Mouse (Mus musculus) embryonic fibroblast, embryonic 13.5 days (primary cell): ENCODE measurements around the gene Sf3b3. TPM values are rescaled to one million over a fixed set of nuclear protein-coding genes. Genes with fewer than 3 reads are reported as not detected.

Source experiments
- H3K27ac ChIP-seq: 2 replicates; pipeline ENCODE4 v1.5.1; 2012; ENCODE audit warnings: low read length, control low read depth, inconsistent platforms; ENCODE audit not compliant: insufficient read depth
- H3K4me1 ChIP-seq: 2 replicates; pipeline ENCODE4 v1.6.1; 2011; ENCODE audit warnings: low read length; ENCODE audit not compliant: control insufficient read depth, insufficient read depth
- H3K4me3 ChIP-seq: 2 replicates; pipeline ENCODE4 v1.5.1; 2011; ENCODE audit warnings: mild to moderate bottlenecking, control low read depth, low read length; ENCODE audit not compliant: insufficient read depth
- CTCF ChIP-seq: IDR thresholded peaks from 2 replicates; pipeline ENCODE4 v1.5.1; 2011; ENCODE audit warnings: mild to moderate bottlenecking, control low read depth, low read length, moderate library complexity, borderline replicate concordance; ENCODE audit not compliant: insufficient read depth
- POLR2A ChIP-seq: IDR thresholded peaks from 2 replicates; pipeline ENCODE4 v1.6.1; 2011; ENCODE audit warnings: low read depth, mild to moderate bottlenecking, control low read depth, low read length, moderate library complexity
- polyA plus RNA-seq: library from polyadenylated mRNA; stranded (reverse); fragments of >200 nt; gene quantifications from 2 replicates; pipeline ENCODE4 v1.2.4, GENCODE M21; 2011; ENCODE audit warnings: low read depth; ENCODE audit not compliant: missing spikeins, insufficient read length

The Sf3b3 gene
- polyA plus RNA-seq, 1 experiment, result 124 TPM

- Histone ChIP-seq H3K4me1 (peaks cover 9% of the 10 kb centered on the region), H3K27ac (no peak overlapping the region), H3K4me3 (no peak overlapping the region)
- peak; percentile 3; the same call in 1 of the 2 replicates for TF ChIP-seq CTCF
- no peak for TF ChIP-seq POLR2A
These were observed 70.3 kb downstream of the Sf3b3 start for GRCm38 (mm10) chr8:110776335-110776734.

GRCm38 (mm10) chr8:110775721-110776120, 70.9 kb downstream of the Sf3b3 start:
- Histone ChIP-seq H3K4me3 (no peak overlapping the region), H3K4me1 (peaks cover 9% of the 10 kb centered on the region), H3K27ac (no peak overlapping the region)
- TF ChIP-seq CTCF (no peak), POLR2A (no peak)

GRCm38 (mm10) chr8:110775316-110775715, 71.3 kb downstream of the Sf3b3 start:
- TF ChIP-seq POLR2A (no peak), CTCF (no peak)
- no peak overlapping the region for H3K27ac ChIP-seq
- H3K4me3 ChIP-seq, result no peak overlapping the region
- H3K4me1 ChIP-seq, result peaks cover 7% of the 10 kb centered on the region; the same call in 1 of the 2 replicates

GRCm38 (mm10) chr8:110774725-110775124, 71.9 kb downstream of the Sf3b3 start:
- Histone ChIP-seq H3K4me3 (no peak overlapping the region), H3K27ac (no peak overlapping the region)
- no peak for TF ChIP-seq POLR2A
- TF ChIP-seq CTCF, result no peak

GRCm38 (mm10) chr8:110774047-110774446, 72.5 kb downstream of the Sf3b3 start:
- Histone ChIP-seq H3K27ac (no peak overlapping the region), H3K4me3 (no peak overlapping the region)
- TF ChIP-seq POLR2A, result no peak
- no peak for TF ChIP-seq CTCF

More at GRCm38 (mm10) chr8:110774725-110775124, 71.9 kb downstream of the Sf3b3 start:
- H3K4me1 ChIP-seq, result peaks cover 6% of the 10 kb centered on the region; the same call in 1 of the 2 replicates

GRCm38 (mm10) chr8:110772452-110772851, 74.1 kb downstream of the Sf3b3 start:
- Histone ChIP-seq H3K27ac (no peak overlapping the region), H3K4me3 (no peak overlapping the region), H3K4me1 (peaks cover 4% of the 10 kb centered on the region; the same call in 1 of the 2 replicates)
- TF ChIP-seq POLR2A (no peak), CTCF (no peak)

More at GRCm38 (mm10) chr8:110774047-110774446, 72.5 kb downstream of the Sf3b3 start:
- H3K4me1 ChIP-seq, result peaks cover 4% of the 10 kb centered on the region; the same call in 1 of the 2 replicates

- TF ChIP-seq POLR2A, result no peak
- TF ChIP-seq CTCF, result no peak
- H3K27ac ChIP-seq, result no peak overlapping the region
- no peak overlapping the region for H3K4me3 ChIP-seq
- no peaks in the 10 kb centered on the region for H3K4me1 ChIP-seq
These were observed 79.3 kb downstream of the Sf3b3 start for GRCm38 (mm10) chr8:110767261-110767660.

DNA sequence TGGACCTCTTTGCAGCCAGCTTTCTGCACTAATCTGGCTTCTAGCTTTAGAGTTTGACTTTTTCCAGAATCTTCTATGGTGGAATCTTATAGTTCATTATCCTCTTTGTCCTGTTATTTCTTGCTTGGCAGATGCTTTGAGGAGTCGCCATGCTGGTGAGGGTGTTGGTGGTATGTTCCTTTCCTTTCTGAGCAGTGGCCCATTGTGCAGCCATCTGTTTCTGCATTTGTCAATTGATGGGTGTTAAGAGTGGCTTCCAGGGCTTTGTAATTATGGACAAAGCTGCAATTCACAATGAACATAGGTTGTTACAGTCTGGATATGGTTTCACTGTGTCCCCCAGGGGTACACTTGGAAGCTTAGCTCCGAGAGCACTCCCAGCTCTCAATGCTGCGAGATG, 81.9 kb downstream of the Sf3b3 start:
- Histone ChIP-seq H3K4me3 (no peak overlapping the region), H3K27ac (no peak overlapping the region), H3K4me1 (peaks cover 3% of the 10 kb centered on the region; the same call in 1 of the 2 replicates)
- TF ChIP-seq POLR2A, result no peak
- TF ChIP-seq CTCF, result no peak

DNA sequence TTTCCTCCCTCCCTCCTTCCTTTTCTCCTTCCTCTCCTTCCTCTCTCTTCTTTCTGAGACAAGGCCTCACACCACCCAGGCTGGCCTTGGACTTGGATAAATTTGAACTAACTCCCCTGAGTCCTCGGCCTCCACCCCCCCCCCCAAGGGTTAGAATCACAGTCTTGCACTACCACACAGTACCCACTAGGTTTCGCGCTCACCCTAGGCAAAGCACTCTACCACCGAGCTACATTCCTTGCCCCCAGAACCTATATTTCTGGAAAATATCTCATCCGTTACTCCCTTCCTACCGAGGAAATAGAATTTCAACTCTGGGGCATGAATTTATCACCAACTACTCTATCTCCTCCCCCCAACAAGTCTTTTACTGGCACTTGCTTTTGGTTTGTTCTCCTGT, 84.6 kb downstream of the Sf3b3 start:
- no peak for TF ChIP-seq POLR2A
- peak; percentile 42; the same call in 1 of the 2 replicates for TF ChIP-seq CTCF
- H3K27ac ChIP-seq, result no peak overlapping the region
- no peak overlapping the region for H3K4me3 ChIP-seq
- peaks cover 3% of the 10 kb centered on the region; the same call in 1 of the 2 replicates for H3K4me1 ChIP-seq

- Histone ChIP-seq H3K4me3 (no peak overlapping the region), H3K4me1 (peaks cover 3% of the 10 kb centered on the region; the same call in 1 of the 2 replicates), H3K27ac (no peak overlapping the region)
- TF ChIP-seq POLR2A (no peak), CTCF (no peak)
These were observed 85.4 kb downstream of the Sf3b3 start for GRCm38 (mm10) chr8:110761185-110761584.

- TF ChIP-seq CTCF (no peak), POLR2A (no peak)
- Histone ChIP-seq H3K4me1 (peaks cover 3% of the 10 kb centered on the region; the same call in 1 of the 2 replicates), H3K4me3 (no peak overlapping the region), H3K27ac (no peak overlapping the region)
These were observed 86.2 kb downstream of the Sf3b3 start for GRCm38 (mm10) chr8:110760280-110760940.

Other genes starting within 250 kb of the Sf3b3 start
- gene Vac14, start 228.2 kb downstream of the Sf3b3 start, polyA plus RNA-seq, result 21.1 and 22.0 TPM in 2 replicates
- 33.7 and 54.3 TPM in 2 replicates for gene Mtss1l, start 125.3 kb downstream of the Sf3b3 start, polyA plus RNA-seq
- 2.7 and 5.0 TPM in 2 replicates for gene Il34, start 40.9 kb downstream of the Sf3b3 start, polyA plus RNA-seq
- gene Cog4, start 187 bp downstream of the Sf3b3 start, polyA plus RNA-seq, result 44.9 and 49.1 TPM in 2 replicates
- 7.0 and 8.4 TPM in 2 replicates for gene Fuk, start 55.7 kb upstream of the Sf3b3 start, polyA plus RNA-seq
- 55.7 and 63.3 TPM in 2 replicates for gene St3gal2, start 73.1 kb upstream of the Sf3b3 start, polyA plus RNA-seq
- gene Ddx19a, start 151.0 kb upstream of the Sf3b3 start, polyA plus RNA-seq, result 46.0 and 46.8 TPM in 2 replicates
- 7.8 and 8.5 TPM in 2 replicates for gene Ddx19b, start 185.0 kb upstream of the Sf3b3 start, polyA plus RNA-seq
- 192 and 194 TPM in 2 replicates for gene Aars, start 186.4 kb upstream of the Sf3b3 start, polyA plus RNA-seq
- gene Exosc6, start 209.6 kb upstream of the Sf3b3 start, polyA plus RNA-seq, result not detected in 2 replicates
- not detected in 2 replicates for gene Clec18a, start 245.6 kb upstream of the Sf3b3 start, polyA plus RNA-seq
- 15.1 and 18.5 TPM in 2 replicates for gene Pdpr, start 247.8 kb upstream of the Sf3b3 start, polyA plus RNA-seq